14 mouse cellular contexts compared by ENCODE assay signal in the genomic region with DNA sequence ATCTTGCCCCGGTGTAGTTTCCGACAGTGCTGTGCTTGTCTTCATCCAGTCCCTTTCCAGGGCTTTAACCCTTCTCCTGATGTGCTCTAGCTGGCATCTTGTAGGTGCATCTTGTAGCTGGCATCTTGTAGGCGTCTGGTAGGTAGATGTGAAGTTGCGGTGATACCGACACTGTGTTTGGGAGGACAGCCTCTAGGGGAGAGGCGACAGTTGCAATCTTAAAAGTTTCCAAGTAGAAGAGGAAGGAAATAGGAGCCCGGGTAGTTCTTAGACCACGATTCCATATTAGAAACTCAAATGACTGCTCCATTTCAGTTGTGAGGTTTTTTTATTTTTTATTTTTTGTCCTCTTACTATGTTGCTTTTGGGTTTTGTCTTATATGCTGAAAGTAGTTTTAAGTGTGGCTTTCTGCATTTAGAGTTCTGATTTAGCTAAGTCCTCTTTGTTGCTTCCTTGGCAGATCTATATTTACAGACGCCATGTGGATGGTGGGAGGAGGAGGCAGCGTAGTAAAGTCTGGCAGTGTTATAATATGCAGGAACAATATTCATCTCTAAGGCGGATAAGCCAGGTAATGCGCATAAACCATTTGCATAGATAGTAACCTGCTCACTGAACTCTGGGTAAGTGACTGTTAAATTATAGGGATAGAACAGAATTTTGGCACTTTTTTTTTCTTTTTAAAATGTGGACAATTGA. TPM values are rescaled to one million over a fixed set of nuclear protein-coding genes. Genes with fewer than 3 reads are reported as not detected.
DNase-seq lines count a peak whose midpoint lies in the region.
"Had no signal": no experiment of that assay in that cellular context is flagged by ENCODE, and none has a peak within 500 bp of the region (broad histone marks: within the 10 kb centered on the region; RNA-seq: fewer than 3 reads in every experiment).

No protein-coding gene starts in this region.

- intact Hi-C loops in left cerebral cortex, postnatal 36 days (cut with DNase I): no loop called here

- DNase-seq in layer of hippocampus, adult 18-20 months (ENCODE audit: low spot score in 2 of 2): peak; percentile 14 to 73
- DNase-seq in layer of hippocampus, adult 9-10 months (ENCODE audit: low spot score): no peak
- DNase-seq in thymus, postnatal 0 days (ENCODE audit: low spot score): peak; percentile 4
- DNase-seq in thymus, postnatal 25 days: no peak
- peak; percentile 33 to 41 for DNase-seq in left cerebral cortex, postnatal 36 days (ENCODE audit: low spot score in 2 of 2)
- no peak for DNase-seq in kidney, postnatal 4 days
- DNase-seq in kidney, adult 8-10 months: no peak
- DNase-seq: adrenal gland, adult 2 months; cerebellum, adult 2 months; gastrocnemius, postnatal 10 days; heart, postnatal 14 days; kidney, postnatal 10 days; lung, postnatal 4 days had no signal

RNA-seq across cellular contexts. Expression of a gene that starts 15.4 kb away (rescaled TPM):
- 10 to 100 TPM; 16.3 TPM for total RNA-seq in layer of hippocampus, adult 18-20 months (2021)
- 17.3 and 22.2 TPM in 2 replicates for polyA plus RNA-seq in thymus, postnatal 0 days (2015; fragmentation: Nextera tagmentation; extraction: Ambion mirVana)
- 10 to 100 TPM; 12.9 to 13.7 TPM for total RNA-seq in left cerebral cortex, postnatal 36 days (2021)

RNA-seq across cellular contexts. Expression of a gene that starts 22.2 kb away (rescaled TPM):
- 10 to 100 TPM; 15.4 TPM for total RNA-seq in layer of hippocampus, adult 18-20 months (2021)
- polyA plus RNA-seq in thymus, postnatal 0 days (2015; fragmentation: Nextera tagmentation; extraction: Ambion mirVana): 1.1 TPM in 2 replicates
- 1 to 10 TPM; 7.1 to 8.9 TPM for total RNA-seq in left cerebral cortex, postnatal 36 days (2021)
- total RNA-seq: MEL had no signal

Comparison
In these comparisons a context has a peak if more than half of its experiments do, and no peak if none do; other contexts are left out.
1. DNase-seq: peak in layer of hippocampus, adult 18-20 months (2 of 2), thymus, postnatal 0 days (single experiment) and left cerebral cortex, postnatal 36 days (2 of 2); none in layer of hippocampus, adult 9-10 months (single experiment), thymus, postnatal 25 days (single experiment), kidney, postnatal 4 days (0 of 2) and kidney, adult 8-10 months (0 of 2).